Comparison of ENCODE assay signal across 14 mouse cellular contexts in genomic region chr19:23388083-23388861, GRCm38 (mm10). TPM values are rescaled to one million over a fixed set of nuclear protein-coding genes. Genes with fewer than 3 reads are reported as not detected.
DNase-seq lines count a peak whose midpoint lies in the region; ATAC-seq and TF ChIP-seq lines count a peak whose summit lies in the region.
"Had no signal": no experiment of that assay in that cellular context is flagged by ENCODE, and none has a peak within 500 bp of the region (broad histone marks: within the 10 kb centered on the region; RNA-seq: fewer than 3 reads in every experiment).

No protein-coding gene starts in this region.

- WGBS in midbrain, embryonic 10.5 days = 40% methylated on average over 7 of the region's 7 CpGs
- WGBS in midbrain, postnatal 0 days = 46% methylated on average over 7 of the region's 7 CpGs

- no peak overlapping the region for H3K4me2 ChIP-seq in midbrain, postnatal 0 days (ENCODE audit: low read depth, low read length, poor library complexity, severe bottlenecking)
- H3K4me2 ChIP-seq: limb, embryonic 15.5 days had no signal

- no peak for ATAC-seq in midbrain, postnatal 0 days (ENCODE audit: low FRiP score)
- ATAC-seq in megakaryocyte, adult 5-6 weeks (ENCODE audit: poor library complexity, severe bottlenecking) = peak; percentile 43

- H3K4me1 ChIP-seq in midbrain, embryonic 10.5 days = peaks cover 13% of the 10 kb centered on the region
- H3K4me1 ChIP-seq in midbrain, postnatal 0 days (ENCODE audit: insufficient read depth, low read length) = no peaks in the 10 kb centered on the region
- H3K4me1 ChIP-seq: limb, embryonic 15.5 days had no signal

- no peaks in the 10 kb centered on the region for H3K36me3 ChIP-seq in midbrain, embryonic 10.5 days
- H3K36me3 ChIP-seq in midbrain, postnatal 0 days (ENCODE audit: insufficient read depth, low read length) = no peaks in the 10 kb centered on the region
- H3K36me3 ChIP-seq: limb, embryonic 15.5 days had no signal

- TF ChIP-seq CTCF in midbrain, postnatal 0 days (IDR thresholded peaks at IDR 0.05) = no peak

- no peaks in the 10 kb centered on the region for H3K9me3 ChIP-seq in midbrain, embryonic 10.5 days (replicated peaks)
- no peaks in the 10 kb centered on the region for H3K9me3 ChIP-seq in midbrain, postnatal 0 days (ENCODE audit: low read length)
- H3K9me3 ChIP-seq: limb, embryonic 15.5 days had no signal

- no peak overlapping the region for H3K9ac ChIP-seq in midbrain, postnatal 0 days (replicated peaks; ENCODE audit: low read length, poor library complexity, severe bottlenecking)
- H3K9ac ChIP-seq: limb, embryonic 15.5 days had no signal

- peak; percentile 88 for DNase-seq in heart, adult 11 months
- no peak for DNase-seq in heart, postnatal 14 days
- no peak for DNase-seq in midbrain, embryonic 10.5 days (ENCODE audit: low spot score)
- DNase-seq in midbrain, postnatal 0 days (ENCODE audit: low spot score) = no peak
- DNase-seq in yolk sac, embryonic 10.5 days (ENCODE audit: low spot score) = peak; percentile 26
- no peak for DNase-seq in urinary bladder, postnatal 10 days (ENCODE audit: low spot score)
- no peak for DNase-seq in adrenal gland, postnatal 4 days (ENCODE audit: low spot score in 2 of 2)
- DNase-seq: adrenal gland, postnatal 10 days; kidney, adult 2 months; thymus, adult 2 months had no signal

- H3K27me3 ChIP-seq in midbrain, embryonic 10.5 days (ENCODE audit: low read depth, poor library complexity, severe bottlenecking) = no peaks in the 10 kb centered on the region
- H3K27me3 ChIP-seq in midbrain, postnatal 0 days (ENCODE audit: insufficient read depth, low read length) = no peaks in the 10 kb centered on the region
- H3K27me3 ChIP-seq: limb, embryonic 15.5 days had no signal

- peak overlapping the region; percentile 29; the same call in 1 of the 2 replicates for H3K27ac ChIP-seq in midbrain, embryonic 10.5 days (replicated peaks)
- no peak overlapping the region for H3K27ac ChIP-seq in midbrain, postnatal 0 days (ENCODE audit: low read depth, low read length)
- H3K27ac ChIP-seq: heart, adult 2 months; limb, embryonic 15.5 days had no signal

- intact Hi-C loops in heart, postnatal 14 days (cut with DNase I) = no loop called here

- no peak overlapping the region for H3K4me3 ChIP-seq in midbrain, embryonic 10.5 days
- H3K4me3 ChIP-seq in midbrain, postnatal 0 days (ENCODE audit: low read depth, low read length) = no peak overlapping the region
- H3K4me3 ChIP-seq: heart, adult 2 months; limb, embryonic 15.5 days had no signal

RNA-seq across cellular contexts. Expression of gene Mamdc2, which starts 60.0 kb away (rescaled TPM):
- 1 to 10 TPM; 3.3 to 3.9 TPM for total RNA-seq in heart, postnatal 14 days (2021)
- polyA plus RNA-seq in midbrain, embryonic 10.5 days (2016; fragmentation: Nextera tagmentation; extraction: Ambion mirVana) = 1.0 and 1.5 TPM in 2 replicates
- 5.0 and 5.3 TPM in 2 replicates for total RNA-seq in midbrain, postnatal 0 days (2014; rRNA removed)
- 4.2 and 5.2 TPM in 2 replicates for polyA plus RNA-seq in midbrain, postnatal 0 days (2015; fragmentation: Nextera tagmentation; extraction: Ambion mirVana)
- not detected in 2 replicates for total RNA-seq in megakaryocyte, adult 5-6 weeks (2015)
- total RNA-seq in megakaryocyte, adult 5-6 weeks (2017) = not detected in 2 replicates
- 1 to 10 TPM; 1.3 to 1.4 TPM for total RNA-seq in adrenal gland, postnatal 4 days (2021)
- total RNA-seq: megakaryocyte-erythroid progenitor cell, adult 5-6 weeks had no signal

Comparison
In these comparisons a context has a peak if more than half of its experiments do, and no peak if none do; other contexts are left out.
1. DNase-seq: peak in heart, adult 11 months (single experiment) and yolk sac, embryonic 10.5 days (single experiment); none in heart, postnatal 14 days (0 of 2), midbrain, embryonic 10.5 days (single experiment), midbrain, postnatal 0 days (single experiment), urinary bladder, postnatal 10 days (single experiment) and adrenal gland, postnatal 4 days (0 of 2).